Mouse (Mus musculus): ENCODE data around the gene Cacna1e.

GRCm38 (mm10) chr1:154418278-154418677, 466.0 kb downstream of the Cacna1e start:
- TF ChIP-seq POLR2A (IDR thresholded peaks at IDR 0.05; ENCODE audit: extremely low read depth, insufficient read depth, low read length): no peak
- no peak for TF ChIP-seq CTCF (IDR thresholded peaks at IDR 0.05; ENCODE audit: low read depth, low read length)
